Mouse (Mus musculus): ENCODE data around the gene Depdc1a. TPM values are rescaled to one million over a fixed set of nuclear protein-coding genes. Genes with fewer than 3 reads are reported as not detected.
"Not testable (repeated sequence)": the region's sequence is repeated elsewhere in the genome, so short reads cannot be mapped to it uniquely, and the experiment has no call there.

Depdc1a gene
- 4.2 and 4.9 TPM in 2 replicates for polyA plus RNA-seq (2015; fragmentation: Nextera tagmentation; extraction: Ambion mirVana)

DNA sequence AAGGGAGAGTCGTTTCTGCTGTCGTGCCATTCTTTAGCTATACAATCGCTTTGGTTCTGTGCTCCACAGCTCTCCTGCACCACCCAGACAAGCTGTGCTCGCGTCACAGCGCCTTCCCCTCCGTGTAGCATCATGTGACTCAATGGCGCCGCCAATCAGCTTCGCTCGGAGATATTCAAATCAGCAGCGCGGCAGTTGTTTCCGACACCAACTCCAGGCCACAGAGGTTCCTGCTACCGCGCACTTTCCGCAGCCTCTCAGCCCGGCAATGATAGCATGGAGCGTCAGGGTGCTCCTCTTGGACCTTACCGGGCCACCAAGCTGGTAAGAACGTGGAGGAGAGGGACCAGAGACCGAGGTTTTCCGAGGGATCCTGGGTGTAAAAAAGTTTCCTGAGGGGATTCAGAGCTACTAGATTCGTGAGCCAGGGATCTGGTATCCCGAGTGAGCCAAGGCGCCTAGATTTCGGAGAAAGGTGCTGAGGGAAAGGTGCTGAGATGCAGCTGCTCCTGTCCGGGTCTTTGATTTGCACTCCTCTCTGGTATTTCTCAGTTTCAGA, at the start of gene Depdc1a:
Depdc1a (plus strand) TSS at position 191 of the 559 bp plus-strand sequence.
- H3K4me1 ChIP-seq (ENCODE audit: control insufficient read depth, insufficient read depth, low read depth, low read length) = peaks cover 4% of the 10 kb centered on the region
- 0% methylated on average over 28 of the region's 28 CpGs for WGBS
- H3K27ac ChIP-seq (ENCODE audit: low read depth, low read length) = no peak within 1 kb of the TSS

DNA sequence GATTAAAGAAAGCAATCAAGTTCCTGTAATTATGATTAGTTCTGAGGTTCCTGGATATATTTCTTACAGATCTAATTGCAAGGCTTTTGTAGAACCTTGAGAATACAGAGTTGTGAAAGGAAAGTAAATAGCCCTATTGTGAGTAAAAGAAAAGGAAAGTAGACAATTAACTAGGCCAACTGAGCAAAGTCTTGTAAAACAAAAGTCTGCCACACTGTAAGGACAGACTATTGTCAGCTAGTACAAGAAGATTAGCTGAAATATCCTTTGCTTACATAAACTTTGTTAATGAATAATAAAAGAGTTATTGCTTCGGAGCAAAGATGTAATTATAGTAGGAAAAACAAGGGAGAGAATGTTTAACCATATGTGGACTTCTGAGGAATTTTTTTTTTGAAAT, 25.2 kb upstream of the Depdc1a start:
- no peak for ATAC-seq
- WGBS = 52% methylated on average over 1 of the region's 1 CpGs
- H3K27ac ChIP-seq (ENCODE audit: low read depth, low read length) = no peak overlapping the region
- no peaks in the 10 kb centered on the region for H3K4me1 ChIP-seq (ENCODE audit: control insufficient read depth, insufficient read depth, low read depth, low read length)
- H3K9ac ChIP-seq (ENCODE audit: low read depth, low read length) = no peak overlapping the region
- H3K9me3 ChIP-seq (ENCODE audit: control insufficient read depth, low read length) = no peaks in the 10 kb centered on the region
- H3K4me3 ChIP-seq (ENCODE audit: low read length) = no peak overlapping the region
- no peaks in the 10 kb centered on the region for H3K36me3 ChIP-seq (ENCODE audit: control insufficient read depth, insufficient read depth, low read length)
- no peak overlapping the region for H3K4me2 ChIP-seq (ENCODE audit: low read length)
- H3K27me3 ChIP-seq (replicated peaks; ENCODE audit: control insufficient read depth, insufficient read depth, low read length) = no peaks in the 10 kb centered on the region

More for the DNA sequence above, at the start of gene Depdc1a:
- H3K9ac ChIP-seq (ENCODE audit: low read depth, low read length) = peak within 1 kb of the TSS; percentile 79
- H3K4me3 ChIP-seq (ENCODE audit: low read length) = peak within 1 kb of the TSS; percentile 59
- H3K36me3 ChIP-seq (ENCODE audit: control insufficient read depth, insufficient read depth, low read length) = no peaks in the 10 kb centered on the region
- no peaks in the 10 kb centered on the region for H3K9me3 ChIP-seq (ENCODE audit: control insufficient read depth, low read length)
- peak within 1 kb of the TSS; percentile 67 for H3K4me2 ChIP-seq (ENCODE audit: low read length)
- no peaks in the 10 kb centered on the region for H3K27me3 ChIP-seq (replicated peaks; ENCODE audit: control insufficient read depth, insufficient read depth, low read length)
- peak; percentile 100 for ATAC-seq

DNA sequence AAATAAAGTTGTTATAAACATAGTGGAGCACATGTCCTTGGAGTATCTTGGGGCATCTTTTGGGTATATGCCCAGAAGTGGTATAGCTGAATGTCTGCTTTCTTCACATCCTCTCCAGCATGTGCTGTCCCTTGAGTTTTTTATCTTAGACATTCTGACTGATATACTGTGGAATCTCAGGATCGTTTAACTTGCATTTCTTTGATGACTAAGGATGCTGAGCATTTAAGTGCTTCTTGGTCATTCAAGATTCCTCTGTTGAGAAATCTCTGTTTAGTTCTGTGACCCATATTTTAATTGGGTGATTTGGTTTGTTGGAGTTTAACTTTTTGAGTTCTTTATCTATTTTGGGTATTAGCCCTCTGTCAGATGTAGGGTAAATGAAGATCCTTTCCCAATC, 19.8 kb upstream of the Depdc1a start:
- Histone ChIP-seq H3K4me3 (ENCODE audit: low read length) (no peak overlapping the region), H3K9me3 (ENCODE audit: control insufficient read depth, low read length) (no peaks in the 10 kb centered on the region), H3K4me1 (ENCODE audit: control insufficient read depth, insufficient read depth, low read depth, low read length) (no peaks in the 10 kb centered on the region), H3K36me3 (ENCODE audit: control insufficient read depth, insufficient read depth, low read length) (no peaks in the 10 kb centered on the region), H3K27ac (ENCODE audit: low read depth, low read length) (no peak overlapping the region), H3K27me3 (replicated peaks; ENCODE audit: control insufficient read depth, insufficient read depth, low read length) (no peaks in the 10 kb centered on the region), H3K4me2 (ENCODE audit: low read length) (no peak overlapping the region), H3K9ac (ENCODE audit: low read depth, low read length) (no peak overlapping the region)
- 77% methylated on average over 1 of the region's 1 CpGs for WGBS
- ATAC-seq = no peak

DNA sequence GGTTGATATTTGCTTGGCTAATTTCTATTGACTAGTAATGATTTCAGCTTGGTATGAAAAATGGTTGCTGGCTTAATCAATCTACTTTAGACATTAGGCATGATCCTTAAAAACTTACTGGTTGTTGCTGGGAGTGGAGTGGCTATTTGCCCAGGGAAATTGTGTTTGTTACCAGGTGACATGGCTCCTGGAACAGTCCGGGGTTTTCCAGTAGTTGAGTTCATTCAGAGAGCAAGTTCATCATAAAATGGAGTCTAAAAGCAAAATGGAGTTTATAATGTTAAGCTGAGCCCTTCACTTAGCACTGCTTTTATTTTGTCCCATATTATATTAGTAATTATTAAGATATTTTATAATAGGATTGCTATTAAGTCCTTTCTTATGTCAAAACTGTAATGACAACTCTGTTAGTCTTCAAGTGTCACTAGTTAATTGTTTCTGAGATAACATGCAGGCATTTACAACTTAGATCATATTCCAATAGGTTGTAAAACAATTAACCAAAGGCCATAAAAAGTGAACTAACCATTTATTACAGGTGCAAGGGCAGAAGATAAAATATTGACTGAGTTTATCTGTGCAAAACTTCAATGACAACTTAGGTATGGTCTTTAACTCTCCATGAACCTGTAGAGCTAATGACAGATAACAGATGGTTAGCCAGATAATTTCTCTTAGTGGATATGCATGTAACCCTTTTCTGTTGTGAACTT, 17.8 kb upstream of the Depdc1a start:
- Histone ChIP-seq H3K9me3 (ENCODE audit: control insufficient read depth, low read length) (no peaks in the 10 kb centered on the region), H3K36me3 (ENCODE audit: control insufficient read depth, insufficient read depth, low read length) (no peaks in the 10 kb centered on the region), H3K4me3 (ENCODE audit: low read length) (no peak overlapping the region), H3K27ac (ENCODE audit: low read depth, low read length) (no peak overlapping the region), H3K4me2 (ENCODE audit: low read length) (no peak overlapping the region), H3K9ac (ENCODE audit: low read depth, low read length) (no peak overlapping the region), H3K4me1 (ENCODE audit: control insufficient read depth, insufficient read depth, low read depth, low read length) (no peaks in the 10 kb centered on the region), H3K27me3 (replicated peaks; ENCODE audit: control insufficient read depth, insufficient read depth, low read length) (no peaks in the 10 kb centered on the region)
- ATAC-seq = no peak
- 97% methylated on average over 1 of the region's 1 CpGs for WGBS

DNA sequence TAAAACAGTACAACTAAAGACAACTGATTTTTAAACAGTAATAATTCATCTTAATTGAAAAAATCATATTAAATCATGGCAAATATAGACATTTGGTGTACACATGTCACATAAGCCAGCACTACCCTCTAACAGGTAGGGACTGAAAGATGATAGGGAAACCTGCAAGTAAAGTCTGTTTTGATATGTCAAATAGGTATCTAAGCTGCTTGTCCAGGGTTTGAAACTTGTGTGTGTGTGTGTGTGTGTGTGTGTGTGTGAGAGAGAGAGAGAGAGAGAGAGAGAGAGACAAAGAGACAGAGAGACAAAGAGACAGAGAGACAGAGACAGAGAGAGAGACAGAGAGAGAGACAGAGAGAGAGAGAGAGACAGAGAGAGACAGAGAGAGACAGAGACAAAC, 524 bp upstream of the Depdc1a start:
- ATAC-seq = peak; percentile 20; the same call in 1 of the 2 replicates
- H3K27ac ChIP-seq (ENCODE audit: low read depth, low read length) = not testable (repeated sequence)

DNA sequence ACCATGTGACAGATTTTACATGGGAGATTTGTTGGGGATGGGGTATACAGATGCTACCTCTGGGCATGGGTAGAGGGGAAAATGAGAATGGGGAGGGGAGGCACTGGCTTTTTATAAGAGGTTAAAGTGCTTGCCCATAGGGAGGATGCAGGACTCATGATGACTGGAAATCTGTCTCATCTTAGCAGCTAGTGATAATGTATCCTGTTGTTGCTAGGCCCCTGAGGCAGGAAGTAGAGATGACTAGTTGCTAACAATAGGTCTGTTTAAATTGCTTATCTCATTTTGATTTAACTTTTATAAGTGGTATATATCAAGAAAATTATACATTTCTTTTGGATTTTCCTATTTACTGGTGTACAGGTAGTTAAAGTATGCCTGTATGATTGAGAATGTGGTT, 13.7 kb downstream of the Depdc1a start:
- no peaks in the 10 kb centered on the region for H3K36me3 ChIP-seq (ENCODE audit: control insufficient read depth, insufficient read depth, low read length)
- no peaks in the 10 kb centered on the region for H3K4me1 ChIP-seq (ENCODE audit: control insufficient read depth, insufficient read depth, low read depth, low read length)
- H3K9me3 ChIP-seq (ENCODE audit: control insufficient read depth, low read length) = no peaks in the 10 kb centered on the region
- H3K27me3 ChIP-seq (replicated peaks; ENCODE audit: control insufficient read depth, insufficient read depth, low read length) = no peaks in the 10 kb centered on the region
- no peak overlapping the region for H3K27ac ChIP-seq (ENCODE audit: low read depth, low read length)
- ATAC-seq = no peak
- H3K4me3 ChIP-seq (ENCODE audit: low read length) = no peak overlapping the region
- H3K4me2 ChIP-seq (ENCODE audit: low read length) = no peak overlapping the region
- H3K9ac ChIP-seq (ENCODE audit: low read depth, low read length) = no peak overlapping the region

More for the DNA sequence above, 524 bp upstream of the Depdc1a start:
- Histone ChIP-seq H3K9ac (ENCODE audit: low read depth, low read length) (peak overlapping the region; percentile 79), H3K4me2 (ENCODE audit: low read length) (peak overlapping the region; percentile 67), H3K4me3 (ENCODE audit: low read length) (peak overlapping the region; percentile 59)
- H3K27me3 ChIP-seq (replicated peaks; ENCODE audit: control insufficient read depth, insufficient read depth, low read length); H3K36me3 ChIP-seq (ENCODE audit: control insufficient read depth, insufficient read depth, low read length); H3K4me1 ChIP-seq (ENCODE audit: control insufficient read depth, insufficient read depth, low read depth, low read length); H3K9me3 ChIP-seq (ENCODE audit: control insufficient read depth, low read length): not testable (repeated sequence)

DNA sequence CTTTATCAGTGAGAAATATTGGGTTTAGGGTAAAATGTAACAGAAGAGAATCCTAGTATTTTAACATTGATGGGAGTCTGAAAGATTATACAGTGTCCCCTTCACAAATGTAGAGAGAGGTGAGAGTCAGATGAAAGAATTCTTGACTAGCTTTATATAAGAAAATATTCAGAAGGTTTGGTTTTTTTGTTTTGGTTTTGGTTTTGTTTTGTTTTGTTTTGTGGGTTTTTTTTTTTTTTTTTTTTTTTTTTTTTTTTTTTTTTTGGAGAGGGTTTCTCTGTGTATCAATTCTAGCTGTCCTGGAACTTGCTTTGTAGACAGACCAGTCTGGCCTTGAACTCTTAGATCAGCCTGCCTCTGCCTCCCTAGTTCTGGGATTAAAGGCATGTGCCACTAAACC, 33.3 kb downstream of the Depdc1a start:
- Histone ChIP-seq H3K4me2 (ENCODE audit: low read length) (no peak overlapping the region), H3K4me3 (ENCODE audit: low read length) (no peak overlapping the region), H3K36me3 (ENCODE audit: control insufficient read depth, insufficient read depth, low read length) (no peaks in the 10 kb centered on the region), H3K27me3 (replicated peaks; ENCODE audit: control insufficient read depth, insufficient read depth, low read length) (no peaks in the 10 kb centered on the region), H3K9me3 (ENCODE audit: control insufficient read depth, low read length) (no peaks in the 10 kb centered on the region), H3K27ac (ENCODE audit: low read depth, low read length) (no peak overlapping the region), H3K9ac (ENCODE audit: low read depth, low read length) (no peak overlapping the region), H3K4me1 (ENCODE audit: control insufficient read depth, insufficient read depth, low read depth, low read length) (no peaks in the 10 kb centered on the region)
- no peak for ATAC-seq

DNA sequence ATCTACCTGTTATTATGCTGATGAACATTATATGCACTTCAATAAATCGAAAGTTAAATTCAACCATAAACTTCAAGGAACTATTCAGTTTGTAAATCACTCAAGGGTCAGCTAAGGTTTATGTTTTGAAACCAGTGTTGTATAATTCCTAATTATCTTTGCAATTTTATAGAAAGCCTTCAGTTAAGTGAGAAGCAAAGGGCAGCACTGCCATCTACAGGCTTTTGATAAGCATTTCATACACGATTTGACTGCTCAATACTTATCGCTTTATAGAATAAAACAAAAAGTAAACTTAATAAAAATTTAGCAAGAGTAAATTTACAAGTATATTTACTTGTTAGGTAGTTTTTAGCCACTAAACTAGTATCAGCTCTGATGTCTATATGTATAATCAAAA, 53.1 kb downstream of the Depdc1a start:
- Histone ChIP-seq H3K36me3 (ENCODE audit: control insufficient read depth, insufficient read depth, low read length) (no peaks in the 10 kb centered on the region), H3K9ac (ENCODE audit: low read depth, low read length) (no peak overlapping the region), H3K4me3 (ENCODE audit: low read length) (no peak overlapping the region), H3K27ac (ENCODE audit: low read depth, low read length) (no peak overlapping the region), H3K4me2 (ENCODE audit: low read length) (no peak overlapping the region), H3K9me3 (ENCODE audit: control insufficient read depth, low read length) (no peaks in the 10 kb centered on the region), H3K27me3 (replicated peaks; ENCODE audit: control insufficient read depth, insufficient read depth, low read length) (no peaks in the 10 kb centered on the region), H3K4me1 (ENCODE audit: control insufficient read depth, insufficient read depth, low read depth, low read length) (no peaks in the 10 kb centered on the region)
- ATAC-seq = no peak
- WGBS = 79% methylated on average over 3 of the region's 3 CpGs

DNA sequence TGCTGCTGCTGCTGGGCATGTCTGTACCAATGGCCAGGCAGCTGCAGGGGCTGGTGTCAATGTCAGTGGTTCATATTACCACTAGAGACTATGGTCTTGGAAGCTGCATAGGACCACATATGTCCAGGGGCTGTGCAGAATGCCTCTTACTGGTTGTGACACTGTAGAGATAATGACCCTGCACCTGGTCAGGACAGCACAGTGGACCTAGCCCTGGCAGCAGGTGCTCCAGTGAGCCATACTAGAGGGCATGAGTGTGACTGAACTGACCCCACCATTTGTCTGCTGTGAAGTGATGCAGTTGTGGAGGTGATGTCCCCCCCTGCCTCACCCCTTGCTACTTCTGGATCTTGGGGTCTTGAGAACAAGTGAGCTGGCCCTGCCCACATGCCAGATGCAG, 55.0 kb downstream of the Depdc1a start:
- Histone ChIP-seq H3K9me3 (ENCODE audit: control insufficient read depth, low read length) (no peaks in the 10 kb centered on the region), H3K4me3 (ENCODE audit: low read length) (no peak overlapping the region), H3K36me3 (ENCODE audit: control insufficient read depth, insufficient read depth, low read length) (no peaks in the 10 kb centered on the region), H3K9ac (ENCODE audit: low read depth, low read length) (no peak overlapping the region), H3K4me2 (ENCODE audit: low read length) (no peak overlapping the region), H3K27ac (ENCODE audit: low read depth, low read length) (no peak overlapping the region), H3K27me3 (replicated peaks; ENCODE audit: control insufficient read depth, insufficient read depth, low read length) (no peaks in the 10 kb centered on the region), H3K4me1 (ENCODE audit: control insufficient read depth, insufficient read depth, low read depth, low read length) (no peaks in the 10 kb centered on the region)
- no peak for ATAC-seq
